Mouse (Mus musculus): ENCODE results near the gene Rab3ip.
A peak's percentile ranks its signal among the peaks of the same experiment; 100 is the strongest.

Rab3ip gene

GRCm38 (mm10) chr10:116955191-116955590, 4.6 kb upstream of the Rab3ip start:
- H3K36me3 ChIP-seq (ENCODE audit: insufficient read depth, low read length) = no peaks in the 10 kb centered on the region
- H3K4me1 ChIP-seq (replicated peaks; ENCODE audit: low read depth, low read length) = peaks cover 29% of the 10 kb centered on the region
- H3K9me3 ChIP-seq (ENCODE audit: low read length) = peaks cover 9% of the 10 kb centered on the region; the same call in 1 of the 2 replicates
- TF ChIP-seq POU5F1 (IDR thresholded peaks at IDR 0.05; ENCODE audit: borderline replicate concordance, low read length) = no peak
- no peak for TF ChIP-seq CTCF (conservative IDR thresholded peaks at IDR 0.05; ENCODE audit: low read length)
- TF ChIP-seq NANOG (IDR thresholded peaks at IDR 0.05; ENCODE audit: borderline replicate concordance, low read length) = no peak
- no peak overlapping the region for H3K4me3 ChIP-seq (replicated peaks; ENCODE audit: low read length)
- peaks cover 3% of the 10 kb centered on the region; the same call in 1 of the 2 replicates for H3K27me3 ChIP-seq (ENCODE audit: insufficient read depth, low read length)

DNA sequence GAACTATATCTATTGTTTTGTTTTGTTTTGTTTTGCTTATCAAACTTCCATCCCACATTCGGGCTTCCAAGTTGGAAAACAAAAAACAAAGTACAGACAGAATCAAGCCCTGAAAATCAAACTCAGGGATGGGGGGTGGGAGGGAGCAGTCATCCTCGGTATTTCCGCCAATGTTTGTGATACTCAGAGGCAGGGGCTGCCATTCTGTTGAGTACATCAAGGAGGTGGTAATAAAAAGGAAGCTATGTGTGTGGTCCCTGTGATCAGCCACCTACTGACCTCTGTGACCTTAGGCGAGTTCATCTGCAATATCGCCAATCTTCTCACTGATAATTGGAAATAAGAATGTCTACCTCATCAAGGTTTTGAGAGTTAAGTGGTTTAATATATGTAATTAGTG, 317 bp upstream of the Rab3ip start:
- Histone ChIP-seq H3K27me3 (ENCODE audit: insufficient read depth, low read length) (no peaks in the 10 kb centered on the region), H3K4me3 (replicated peaks; ENCODE audit: low read length) (0 out of 2 replicates have a peak overlapping the region, but pooled peaks have one; percentile 41), H3K36me3 (ENCODE audit: insufficient read depth, low read length) (no peaks in the 10 kb centered on the region), H3K4me1 (replicated peaks; ENCODE audit: low read depth, low read length) (peaks cover 42% of the 10 kb centered on the region), H3K9me3 (ENCODE audit: low read length) (peaks cover 7% of the 10 kb centered on the region; the same call in 1 of the 2 replicates)
- no peak for TF ChIP-seq POU5F1 (IDR thresholded peaks at IDR 0.05; ENCODE audit: borderline replicate concordance, low read length)
- TF ChIP-seq NANOG (IDR thresholded peaks at IDR 0.05; ENCODE audit: borderline replicate concordance, low read length) = no peak
- TF ChIP-seq CTCF (conservative IDR thresholded peaks at IDR 0.05; ENCODE audit: low read length) = no peak

- Histone ChIP-seq H3K4me3 (replicated peaks; ENCODE audit: low read length) (peak overlapping the region; percentile 91), H3K4me1 (replicated peaks; ENCODE audit: low read depth, low read length) (peaks cover 51% of the 10 kb centered on the region), H3K27me3 (ENCODE audit: insufficient read depth, low read length) (no peaks in the 10 kb centered on the region), H3K36me3 (ENCODE audit: insufficient read depth, low read length) (no peaks in the 10 kb centered on the region), H3K9me3 (ENCODE audit: low read length) (no peaks in the 10 kb centered on the region)
- TF ChIP-seq CTCF (conservative IDR thresholded peaks at IDR 0.05; ENCODE audit: low read length) (no peak), POU5F1 (IDR thresholded peaks at IDR 0.05; ENCODE audit: borderline replicate concordance, low read length) (no peak), NANOG (IDR thresholded peaks at IDR 0.05; ENCODE audit: borderline replicate concordance, low read length) (0 out of 2 replicates have a peak, but pooled peaks have one; percentile 24)
Measured at GRCm38 (mm10) chr10:116949111-116950008, 1.2 kb downstream of the Rab3ip start.

DNA sequence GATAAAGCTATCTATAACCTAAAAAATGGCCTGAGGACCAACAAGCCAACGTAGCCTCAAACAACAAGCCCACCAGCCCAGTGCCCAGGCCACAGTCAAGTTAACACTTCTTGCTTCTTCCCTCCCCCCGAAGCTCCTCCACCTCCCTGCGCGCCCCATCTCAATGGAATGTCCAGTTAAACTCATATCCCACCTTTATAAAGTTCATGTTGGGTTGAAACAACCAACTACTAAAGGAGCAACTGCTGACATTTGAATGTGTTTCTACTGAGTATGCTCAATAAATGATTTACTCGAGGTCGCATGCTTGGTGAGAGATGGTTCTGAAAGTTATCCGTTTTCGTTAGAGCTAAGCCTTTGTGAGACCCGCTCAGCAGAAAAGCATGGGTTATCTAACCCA, 2.2 kb downstream of the Rab3ip start:
- peaks cover 51% of the 10 kb centered on the region for H3K4me1 ChIP-seq (replicated peaks; ENCODE audit: low read depth, low read length)
- no peaks in the 10 kb centered on the region for H3K9me3 ChIP-seq (ENCODE audit: low read length)
- no peak overlapping the region for H3K4me3 ChIP-seq (replicated peaks; ENCODE audit: low read length)
- H3K27me3 ChIP-seq (ENCODE audit: insufficient read depth, low read length) = no peaks in the 10 kb centered on the region
- no peaks in the 10 kb centered on the region for H3K36me3 ChIP-seq (ENCODE audit: insufficient read depth, low read length)
- TF ChIP-seq NANOG (IDR thresholded peaks at IDR 0.05; ENCODE audit: borderline replicate concordance, low read length) (no peak), CTCF (conservative IDR thresholded peaks at IDR 0.05; ENCODE audit: low read length) (no peak), POU5F1 (IDR thresholded peaks at IDR 0.05; ENCODE audit: borderline replicate concordance, low read length) (no peak)

GRCm38 (mm10) chr10:116944940-116945339, 5.6 kb downstream of the Rab3ip start:
- Histone ChIP-seq H3K9me3 (ENCODE audit: low read length) (peaks cover 4% of the 10 kb centered on the region), H3K4me3 (replicated peaks; ENCODE audit: low read length) (no peak overlapping the region), H3K27me3 (ENCODE audit: insufficient read depth, low read length) (no peaks in the 10 kb centered on the region), H3K4me1 (replicated peaks; ENCODE audit: low read depth, low read length) (peaks cover 48% of the 10 kb centered on the region), H3K36me3 (ENCODE audit: insufficient read depth, low read length) (peaks cover 10% of the 10 kb centered on the region)
- TF ChIP-seq CTCF (conservative IDR thresholded peaks at IDR 0.05; ENCODE audit: low read length) = no peak
- TF ChIP-seq NANOG (IDR thresholded peaks at IDR 0.05; ENCODE audit: borderline replicate concordance, low read length) = no peak
- no peak for TF ChIP-seq POU5F1 (IDR thresholded peaks at IDR 0.05; ENCODE audit: borderline replicate concordance, low read length)

- no peak for TF ChIP-seq POU5F1 (IDR thresholded peaks at IDR 0.05; ENCODE audit: borderline replicate concordance, low read length)
- peak; percentile 23; the same call in 1 of the 2 replicates for TF ChIP-seq CTCF (conservative IDR thresholded peaks at IDR 0.05; ENCODE audit: low read length)
- H3K9me3 ChIP-seq (ENCODE audit: low read length) = peaks cover 4% of the 10 kb centered on the region
- H3K4me3 ChIP-seq (replicated peaks; ENCODE audit: low read length) = no peak overlapping the region
Measured at GRCm38 (mm10) chr10:116944144-116944543, 6.4 kb downstream of the Rab3ip start.

GRCm38 (mm10) chr10:116943025-116943424, 7.5 kb downstream of the Rab3ip start:
- H3K4me3 ChIP-seq (replicated peaks; ENCODE audit: low read length) = no peak overlapping the region
- peaks cover 25% of the 10 kb centered on the region for H3K36me3 ChIP-seq (ENCODE audit: insufficient read depth, low read length)
- no peak for TF ChIP-seq POU5F1 (IDR thresholded peaks at IDR 0.05; ENCODE audit: borderline replicate concordance, low read length)
- TF ChIP-seq CTCF (conservative IDR thresholded peaks at IDR 0.05; ENCODE audit: low read length) = peak; percentile 76
- H3K9me3 ChIP-seq (ENCODE audit: low read length) = peaks cover 4% of the 10 kb centered on the region
- peaks cover 37% of the 10 kb centered on the region for H3K4me1 ChIP-seq (replicated peaks; ENCODE audit: low read depth, low read length)
- no peaks in the 10 kb centered on the region for H3K27me3 ChIP-seq (ENCODE audit: insufficient read depth, low read length)

More at GRCm38 (mm10) chr10:116944144-116944543, 6.4 kb downstream of the Rab3ip start:
- Histone ChIP-seq H3K36me3 (ENCODE audit: insufficient read depth, low read length) (peaks cover 14% of the 10 kb centered on the region), H3K4me1 (replicated peaks; ENCODE audit: low read depth, low read length) (peaks cover 46% of the 10 kb centered on the region), H3K27me3 (ENCODE audit: insufficient read depth, low read length) (no peaks in the 10 kb centered on the region)

GRCm38 (mm10) chr10:116935028-116935427, 15.5 kb downstream of the Rab3ip start:
- no peak for TF ChIP-seq NANOG (IDR thresholded peaks at IDR 0.05; ENCODE audit: borderline replicate concordance, low read length)
- no peak for TF ChIP-seq POU5F1 (IDR thresholded peaks at IDR 0.05; ENCODE audit: borderline replicate concordance, low read length)
- TF ChIP-seq CTCF (conservative IDR thresholded peaks at IDR 0.05; ENCODE audit: low read length) = no peak
- no peak overlapping the region for H3K4me3 ChIP-seq (replicated peaks; ENCODE audit: low read length)
- H3K9me3 ChIP-seq (ENCODE audit: low read length) = no peaks in the 10 kb centered on the region
- H3K4me1 ChIP-seq (replicated peaks; ENCODE audit: low read depth, low read length) = peaks cover 64% of the 10 kb centered on the region
- H3K27me3 ChIP-seq (ENCODE audit: insufficient read depth, low read length) = peaks cover 3% of the 10 kb centered on the region
- peaks cover 61% of the 10 kb centered on the region for H3K36me3 ChIP-seq (ENCODE audit: insufficient read depth, low read length)
